Mouse (Mus musculus) lung, adult 2 months (tissue): ENCODE data around the gene Rbfox3. TPM values are rescaled to one million over a fixed set of nuclear protein-coding genes. Genes with fewer than 3 reads are reported as not detected.

Experiments
- DNase-seq: peaks from one replicate; pipeline ENCODE4 v3.0.0; 2022
- H3K4me1 ChIP-seq: fragments of 200-500 bp; 2 replicates; pipeline ENCODE4 v1.6.1; 2011; ENCODE audit warnings: low read length; ENCODE audit not compliant: control insufficient read depth, insufficient read depth
- H3K4me3 ChIP-seq: fragments of 200-500 bp; replicated peaks from 2 replicates; pipeline ENCODE3; 2011; ENCODE audit warnings: low read depth, mild to moderate bottlenecking, control low read depth, low read length; ENCODE audit errors: extremely low read depth
- CTCF ChIP-seq: fragments of 200-500 bp; IDR thresholded peaks from 2 replicates; pipeline ENCODE4 v1.5.1; 2011; ENCODE audit warnings: mild to moderate bottlenecking, low read length, control low read depth; ENCODE audit not compliant: insufficient read depth
- POLR2A ChIP-seq: fragments of 200-500 bp; IDR thresholded peaks from 2 replicates; pipeline ENCODE4 v1.6.1; 2011; ENCODE audit warnings: low read depth, mild to moderate bottlenecking, control low read depth, low read length, borderline replicate concordance; ENCODE audit errors: extremely low read depth
- WGBS: fragments of 180-500 bp; shearing (Covaris S2); methylation state at CpG from one replicate; pipeline ENCODE4 v1.1.7; 2018; 5-methylcytosine and 5-hydroxymethylcytosine counted together
- polyA plus RNA-seq: library from polyadenylated mRNA; depleted of rRNA; stranded (reverse); fragments of >200 nt; gene quantifications from 2 replicates; pipeline ENCODE4 v1.2.3, GENCODE M21; 2012

Rbfox3 gene
- polyA plus RNA-seq, 1 experiment = 1.3 TPM

DNA sequence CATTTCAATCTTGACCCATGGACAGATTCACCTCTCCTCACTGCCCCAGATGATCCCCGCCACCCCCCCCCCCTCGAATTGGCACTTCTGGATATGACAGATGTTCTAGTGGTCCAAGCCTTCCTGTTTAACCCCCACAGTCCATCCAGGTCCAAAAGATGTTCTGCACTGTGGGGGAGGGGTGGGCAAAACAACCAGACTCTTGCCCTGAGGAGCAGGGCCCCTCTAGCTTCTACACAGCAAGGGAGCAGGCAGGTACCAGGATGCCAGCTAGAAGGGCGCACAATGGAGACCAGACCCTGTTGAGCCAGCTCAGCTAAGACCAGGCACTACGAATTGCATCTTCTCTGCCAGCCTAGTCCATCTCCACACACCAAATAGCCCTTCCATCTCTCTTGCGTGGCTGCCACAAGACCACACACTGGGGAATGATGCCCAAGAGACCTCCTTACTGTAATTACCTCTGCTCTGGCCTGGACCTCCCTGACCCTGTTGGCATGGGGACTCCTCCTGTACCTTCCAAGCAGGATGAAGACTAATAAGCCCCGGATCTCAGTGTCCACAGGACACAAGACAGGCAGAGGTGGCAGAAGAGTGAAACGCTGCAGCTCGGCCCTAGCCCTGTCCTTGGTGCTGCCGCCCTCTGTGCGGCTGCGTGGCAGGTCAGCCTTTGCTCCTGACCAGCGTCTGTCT lies 5.1 kb downstream of the Rbfox3 start:
- no peak for DNase-seq
- 18% methylated on average over 12 of the region's 12 CpGs for WGBS
- TF ChIP-seq CTCF = no peak
- no peak for TF ChIP-seq POLR2A
- no peak overlapping the region for H3K4me3 ChIP-seq
- H3K4me1 ChIP-seq = no peaks in the 10 kb centered on the region

DNA sequence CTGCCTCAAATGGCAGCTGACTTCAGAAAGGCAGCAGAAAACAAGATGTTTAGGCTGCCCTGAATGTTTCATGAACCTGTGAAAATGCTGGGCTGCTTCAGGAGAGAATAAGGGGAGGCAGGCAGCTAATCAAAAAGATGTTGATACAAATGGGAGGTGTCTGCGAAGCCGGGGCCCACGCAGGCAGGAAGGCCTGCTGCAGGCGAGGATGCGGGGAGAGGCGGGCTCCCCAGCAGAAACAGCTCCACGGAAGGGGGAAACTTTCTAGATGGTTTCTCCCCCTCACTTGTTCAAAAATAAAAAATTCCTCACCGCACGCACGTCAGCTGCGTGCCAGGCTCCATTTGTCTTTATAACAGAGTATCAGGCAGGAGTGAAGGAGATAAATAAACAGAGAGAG lies 5.7 kb downstream of the Rbfox3 start:
- TF ChIP-seq POLR2A (no peak), CTCF (no peak)
- 21% methylated on average over 11 of the region's 11 CpGs for WGBS
- no peaks in the 10 kb centered on the region for H3K4me1 ChIP-seq

DNA sequence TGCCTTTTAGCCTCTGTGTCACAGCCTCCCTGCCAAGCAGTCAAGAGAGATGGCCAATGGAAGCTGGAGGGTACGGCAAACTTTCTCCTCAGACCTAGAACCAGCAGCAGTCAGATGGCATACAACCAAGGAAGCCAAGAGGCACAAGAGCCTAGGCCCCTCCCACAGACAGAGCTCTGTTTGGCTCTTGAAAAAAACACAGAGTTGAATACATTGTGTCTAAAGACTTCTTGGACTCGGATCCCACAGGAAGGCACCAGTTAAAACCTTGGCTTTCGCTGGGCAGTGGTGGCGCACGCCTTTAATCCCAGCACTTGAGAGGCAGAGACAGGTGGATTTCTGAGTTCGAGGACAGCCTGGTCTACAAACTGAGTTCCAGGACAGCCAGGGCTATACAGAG lies 7.1 kb downstream of the Rbfox3 start:
- WGBS = 83% methylated on average over 6 of the region's 6 CpGs
- Histone ChIP-seq H3K4me3 (no peak overlapping the region), H3K4me1 (no peaks in the 10 kb centered on the region)
- DNase-seq = no peak
- TF ChIP-seq POLR2A (no peak), CTCF (no peak)

More for the DNA sequence above, 5.7 kb downstream of the Rbfox3 start:
- no peak overlapping the region for H3K4me3 ChIP-seq
- no peak for DNase-seq

DNA sequence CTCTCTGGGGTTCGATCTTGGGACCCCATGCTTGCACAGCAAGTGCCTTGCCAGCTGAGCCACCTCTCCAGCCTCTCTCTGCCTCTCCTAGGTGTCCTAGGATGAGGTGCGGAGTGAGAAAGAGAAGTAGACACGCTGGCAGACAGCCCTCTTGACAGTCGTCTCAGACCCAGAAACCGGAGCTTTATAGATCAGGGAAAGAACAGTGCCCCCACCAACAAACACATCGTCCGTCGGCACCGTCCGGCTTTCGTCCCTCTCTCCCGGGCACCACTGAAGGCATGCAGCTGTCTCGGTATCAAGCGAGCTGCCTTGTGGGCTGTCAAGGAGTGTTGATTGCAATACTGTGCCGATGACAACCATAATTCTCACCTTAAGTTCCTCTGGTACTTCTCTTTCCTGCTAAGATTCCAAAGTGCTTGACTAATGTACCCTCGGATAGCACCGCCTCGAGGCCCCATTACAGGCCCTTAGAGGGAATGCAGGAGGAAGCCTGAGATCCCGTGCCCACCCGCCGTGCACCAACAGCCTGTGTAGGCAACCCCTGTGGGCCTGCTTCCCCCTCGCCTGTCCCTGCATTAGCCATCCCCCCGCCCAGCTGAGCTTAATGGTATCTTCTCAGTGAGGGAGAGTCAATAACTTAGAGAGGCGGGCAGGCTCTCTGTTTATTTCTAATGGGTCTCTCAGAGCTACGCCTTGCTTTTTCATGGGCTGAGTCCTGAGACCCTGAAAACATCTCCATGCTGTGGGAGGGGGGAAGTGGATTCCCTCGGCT lies 11.4 kb downstream of the Rbfox3 start:
- TF ChIP-seq POLR2A = no peak
- no peak for TF ChIP-seq CTCF
- no peaks in the 10 kb centered on the region for H3K4me1 ChIP-seq
- no peak overlapping the region for H3K4me3 ChIP-seq
- no peak for DNase-seq
- 37% methylated on average over 26 of the region's 26 CpGs for WGBS

DNA sequence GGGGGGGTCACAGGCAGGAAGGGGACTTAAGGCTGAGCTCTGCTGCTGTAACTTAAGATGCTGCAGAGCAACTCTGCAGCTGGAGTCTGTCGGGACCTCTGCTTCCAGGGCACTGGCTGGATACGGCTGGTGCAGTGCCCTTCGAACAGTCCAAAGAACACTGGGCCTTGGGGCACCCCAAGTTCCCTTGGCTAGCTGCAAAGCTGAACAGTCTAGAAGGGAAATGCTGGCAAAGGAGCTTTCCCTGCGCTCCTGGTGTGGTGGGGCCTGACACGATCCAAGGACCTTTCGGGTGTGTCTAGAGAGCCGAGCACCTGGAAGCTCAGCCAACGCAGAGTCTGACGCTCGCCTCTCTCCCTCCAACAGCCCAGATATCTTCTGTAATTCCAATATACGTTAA lies 12.8 kb downstream of the Rbfox3 start:
- H3K4me1 ChIP-seq = no peaks in the 10 kb centered on the region
- no peak for DNase-seq
- 65% methylated on average over 11 of the region's 11 CpGs for WGBS

DNA sequence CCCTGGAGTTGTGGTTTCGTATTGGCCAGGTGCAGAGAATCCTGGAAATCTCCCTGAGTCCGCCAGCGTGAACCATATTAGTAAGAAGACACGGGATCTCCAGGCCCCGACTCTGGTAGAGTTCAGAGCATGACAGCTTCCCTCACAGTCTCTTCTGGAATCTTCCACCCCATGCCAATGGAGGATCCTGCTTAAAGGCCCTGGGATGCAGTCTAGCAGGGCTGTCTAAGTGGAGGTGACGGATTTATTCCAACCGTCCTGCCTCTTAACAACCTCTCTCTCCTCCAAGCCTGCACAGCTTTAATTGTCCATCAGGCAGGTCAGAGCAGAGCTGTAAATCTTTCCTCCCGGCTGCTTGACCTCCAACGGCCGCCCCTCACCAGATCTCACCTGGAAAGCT lies 13.2 kb downstream of the Rbfox3 start:
- no peak for DNase-seq
- WGBS = 51% methylated on average over 10 of the region's 10 CpGs
- no peak for TF ChIP-seq POLR2A
- no peak for TF ChIP-seq CTCF

More for the DNA sequence above, 12.8 kb downstream of the Rbfox3 start:
- H3K4me3 ChIP-seq = no peak overlapping the region
- TF ChIP-seq CTCF = no peak
- no peak for TF ChIP-seq POLR2A

DNA sequence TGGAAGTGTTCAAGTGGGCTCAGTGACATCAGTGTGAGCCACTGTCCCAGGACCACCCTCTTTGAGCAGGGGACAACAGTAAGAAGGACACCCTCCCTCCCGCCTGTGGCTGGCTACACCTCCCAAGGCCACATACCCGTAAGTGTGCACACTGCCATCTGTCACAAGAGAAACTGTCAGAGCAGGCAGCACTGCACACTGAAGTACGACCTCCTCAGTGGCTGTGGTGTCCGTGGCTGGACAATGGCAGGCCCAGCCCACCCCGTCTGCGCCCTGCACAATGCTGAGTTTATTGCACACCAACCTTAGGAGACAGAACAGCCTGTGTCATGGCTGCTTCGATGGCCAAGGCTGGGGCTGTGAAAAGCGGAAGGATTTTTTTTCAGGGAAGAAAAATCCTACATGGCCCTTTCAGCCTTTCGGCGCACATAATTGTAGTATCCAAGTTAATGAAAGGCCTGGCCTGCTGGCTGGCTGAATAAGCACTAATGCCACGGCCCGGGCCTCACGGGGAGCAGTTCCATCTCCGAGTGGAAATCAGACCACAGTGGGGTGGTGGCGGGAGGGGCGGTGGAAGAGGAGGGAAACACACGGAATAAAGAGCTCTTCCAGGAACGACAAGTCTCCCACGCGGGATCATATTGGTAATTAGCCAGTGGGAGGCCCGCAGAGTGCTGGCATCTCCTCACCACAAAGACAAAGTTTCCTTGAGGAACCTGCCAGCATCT lies 14.1 kb downstream of the Rbfox3 start:
- TF ChIP-seq CTCF = no peak
- no peak for TF ChIP-seq POLR2A
- no peak for DNase-seq
- H3K4me3 ChIP-seq = no peak overlapping the region
- WGBS = 75% methylated on average over 21 of the region's 21 CpGs
- no peaks in the 10 kb centered on the region for H3K4me1 ChIP-seq

More for the DNA sequence above, 13.2 kb downstream of the Rbfox3 start:
- Histone ChIP-seq H3K4me3 (no peak overlapping the region), H3K4me1 (no peaks in the 10 kb centered on the region)

DNA sequence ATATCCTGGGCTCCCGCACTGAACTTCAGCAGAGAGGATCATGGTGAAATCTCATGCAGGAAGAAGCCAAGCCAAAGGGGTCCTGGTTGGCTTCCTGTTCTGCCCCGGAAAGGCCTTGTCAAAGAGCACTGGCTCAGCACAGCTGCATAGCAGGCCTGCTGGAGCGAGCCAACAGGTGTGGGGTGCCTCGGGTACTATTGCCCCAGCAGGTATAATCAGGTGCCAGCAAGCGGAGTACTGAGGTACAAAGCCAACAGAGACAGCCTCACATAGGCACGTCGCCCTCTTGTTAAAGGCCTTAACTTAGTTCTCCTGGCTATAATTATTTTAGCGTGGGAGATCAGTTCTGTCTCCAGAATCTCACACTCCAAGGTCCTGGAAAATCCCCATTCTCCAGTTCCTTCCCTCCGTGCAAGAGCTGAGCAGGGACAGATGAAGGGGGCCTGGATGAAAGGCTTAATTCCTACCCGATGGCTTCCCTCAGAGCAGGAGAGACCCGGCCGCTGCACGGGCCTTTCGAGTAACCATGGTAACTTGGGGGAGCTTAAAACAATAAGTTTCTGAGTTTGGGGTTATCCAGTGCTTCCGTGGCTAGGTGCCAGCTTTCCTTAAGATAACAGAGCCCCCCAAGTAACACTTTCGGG lies 15.2 kb downstream of the Rbfox3 start:
- Histone ChIP-seq H3K4me1 (no peaks in the 10 kb centered on the region), H3K4me3 (no peak overlapping the region)
- DNase-seq = no peak
- TF ChIP-seq POLR2A (no peak), CTCF (no peak)
- WGBS = 62% methylated on average over 16 of the region's 16 CpGs

DNA sequence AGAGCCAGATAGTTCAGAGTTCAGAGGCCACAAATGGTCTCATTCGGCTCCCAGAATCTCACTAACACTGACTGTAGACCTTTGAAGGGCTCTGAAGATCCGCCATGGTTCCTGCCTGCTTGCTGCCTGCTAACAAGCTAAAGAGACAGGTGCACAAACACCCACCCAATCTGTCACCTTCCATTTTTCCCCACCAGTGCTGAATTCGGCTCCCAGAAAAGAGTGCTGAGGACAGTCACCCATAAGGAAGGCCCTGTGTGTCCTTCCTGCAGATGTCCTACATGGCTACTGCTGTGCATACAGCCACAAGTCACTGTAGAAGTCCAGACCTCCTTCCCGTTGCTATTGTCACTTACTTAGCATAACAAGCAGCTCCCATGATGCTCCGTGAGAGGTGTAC lies 16.6 kb downstream of the Rbfox3 start:
- 66% methylated on average over 5 of the region's 5 CpGs for WGBS
- Histone ChIP-seq H3K4me3 (no peak overlapping the region), H3K4me1 (no peaks in the 10 kb centered on the region)
- DNase-seq = no peak
- TF ChIP-seq CTCF (no peak), POLR2A (no peak)
